Mouse (Mus musculus): ENCODE measurements around the gene Spdef.

The Spdef gene

GRCm38 (mm10) chr17:27728770-27729169 lies at the start of gene Spdef:
Gene Spdef (minus strand): TSS chr17:27728955.
- DNase-seq (ENCODE audit: low spot score in 2 of 2): no peak

GRCm38 (mm10) chr17:27777823-27778222 lies 49.1 kb upstream of the Spdef start:
- no peak for DNase-seq (ENCODE audit: low spot score in 2 of 2)

GRCm38 (mm10) chr17:27774198-27774597 lies 45.4 kb upstream of the Spdef start:
- DNase-seq (ENCODE audit: low spot score in 2 of 2): peak in 1 of 2 experiments; percentile 32

GRCm38 (mm10) chr17:27771616-27772015 lies 42.9 kb upstream of the Spdef start:
- DNase-seq (ENCODE audit: low spot score in 2 of 2): no peak

DNA sequence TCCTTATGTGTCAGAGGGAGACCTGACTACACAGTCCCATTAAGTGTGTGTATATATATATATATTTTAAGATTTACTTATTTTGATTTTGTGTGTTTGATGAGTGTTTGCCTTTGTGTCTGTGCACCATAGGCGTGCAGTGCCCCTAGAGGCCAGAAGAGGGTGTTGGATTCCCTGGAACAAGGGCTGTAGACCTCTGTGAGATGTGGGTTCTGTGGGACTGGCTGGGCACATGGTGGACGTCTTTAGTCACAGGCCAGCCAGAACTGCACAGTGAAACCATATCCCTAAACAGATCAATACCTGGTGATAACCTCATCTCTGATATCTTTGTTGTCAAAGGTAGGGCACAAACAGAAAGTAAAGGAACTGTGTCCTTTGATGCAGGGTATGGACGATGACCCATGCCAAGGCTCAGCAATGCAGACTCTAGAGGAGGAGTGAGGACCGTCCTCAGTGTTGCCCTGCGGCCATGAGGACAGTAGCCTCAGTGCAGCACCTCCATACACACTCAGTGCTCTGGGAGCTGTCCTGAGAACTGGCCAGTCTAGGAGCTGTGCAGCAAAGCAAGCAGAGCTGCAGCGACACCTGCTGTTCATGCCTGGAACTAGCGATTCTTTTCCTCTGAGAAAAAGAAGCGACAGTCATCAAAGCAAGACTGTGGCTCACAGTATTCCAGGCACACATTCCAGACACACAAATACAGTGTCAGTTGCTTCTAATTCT lies 40.2 kb upstream of the Spdef start:
- peak; percentile 83 for DNase-seq (ENCODE audit: low spot score in 2 of 2)

- no peak for DNase-seq (ENCODE audit: low spot score in 2 of 2)
Observed at GRCm38 (mm10) chr17:27767543-27767942, 38.8 kb upstream of the Spdef start.

- peak in 1 of 2 experiments; percentile 38 for DNase-seq (ENCODE audit: low spot score in 2 of 2)
Observed at GRCm38 (mm10) chr17:27767120-27767519, 38.4 kb upstream of the Spdef start.

- no peak for DNase-seq (ENCODE audit: low spot score in 2 of 2)
Observed at GRCm38 (mm10) chr17:27765066-27765465, 36.3 kb upstream of the Spdef start.

GRCm38 (mm10) chr17:27764453-27764852 lies 35.7 kb upstream of the Spdef start:
- DNase-seq (ENCODE audit: low spot score in 2 of 2): no peak

DNA sequence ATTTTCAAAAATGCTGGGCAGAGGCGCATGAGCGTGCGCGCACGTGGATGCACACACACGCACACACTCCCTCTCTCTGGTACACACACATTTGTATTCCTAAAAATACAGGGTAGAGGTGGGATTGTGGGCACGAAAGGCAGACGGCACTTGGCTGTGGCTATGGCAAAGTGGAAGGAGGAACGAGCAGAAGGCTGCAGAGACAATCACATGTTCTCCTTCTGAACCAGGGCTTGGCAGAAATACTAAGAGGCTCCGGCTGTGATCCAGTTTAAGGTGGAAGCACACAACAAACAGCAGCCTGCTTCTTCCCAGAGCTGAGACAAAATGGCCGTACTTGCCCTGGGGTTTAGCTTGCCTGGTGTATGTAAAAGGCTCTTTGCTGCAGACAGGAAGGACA lies 34.1 kb upstream of the Spdef start:
- DNase-seq (ENCODE audit: low spot score in 2 of 2): peak; percentile 53 to 56

GRCm38 (mm10) chr17:27761639-27762336 lies 33.0 kb upstream of the Spdef start:
- DNase-seq (ENCODE audit: low spot score in 2 of 2): peak; percentile 90 to 91

- no peak for DNase-seq (ENCODE audit: low spot score in 2 of 2)
Observed at GRCm38 (mm10) chr17:27760169-27760568, 31.4 kb upstream of the Spdef start.

DNA sequence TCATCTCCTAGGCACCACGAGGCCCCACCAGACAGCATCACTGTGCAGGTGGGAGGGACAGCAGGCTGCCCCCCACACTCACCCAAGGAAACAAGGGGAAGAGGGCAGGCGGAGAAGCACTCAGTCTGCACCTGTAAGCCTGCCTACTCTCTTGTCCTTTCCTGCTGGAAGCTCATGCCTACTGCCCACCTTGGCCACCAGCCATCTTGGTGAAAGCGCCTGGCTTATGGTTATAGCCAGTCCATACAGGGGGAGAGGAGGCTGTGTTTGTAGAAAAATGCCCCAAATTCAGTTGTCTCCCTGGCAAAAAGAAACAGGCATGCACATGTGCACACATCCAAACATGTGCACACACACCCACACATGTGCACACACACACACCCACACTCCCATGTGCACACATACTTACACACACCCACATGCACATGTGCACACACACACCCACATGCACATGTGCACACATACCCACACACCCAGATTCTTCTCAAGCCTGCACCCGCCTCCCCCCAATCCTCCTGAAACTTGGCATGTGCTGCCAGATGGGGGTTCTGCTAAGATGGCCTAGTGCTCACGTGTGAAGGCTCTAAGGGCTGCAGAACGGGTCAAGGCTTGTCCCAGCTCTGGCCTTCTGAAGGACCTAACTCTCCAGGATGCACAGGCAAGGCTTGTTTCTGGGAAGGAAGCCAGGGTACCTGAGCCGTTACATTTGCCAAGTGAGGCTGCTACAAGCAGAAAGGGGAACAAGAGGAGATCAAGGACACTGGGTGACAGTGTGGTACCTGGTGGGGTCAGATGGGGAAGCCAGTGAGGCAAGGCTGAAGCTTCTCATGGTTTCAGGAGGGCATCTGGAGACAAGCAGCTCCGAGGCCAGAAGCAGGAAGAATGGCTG lies 22.8 kb upstream of the Spdef start:
- peak in 1 of 2 experiments; percentile 42 for DNase-seq (ENCODE audit: low spot score in 2 of 2)

DNA sequence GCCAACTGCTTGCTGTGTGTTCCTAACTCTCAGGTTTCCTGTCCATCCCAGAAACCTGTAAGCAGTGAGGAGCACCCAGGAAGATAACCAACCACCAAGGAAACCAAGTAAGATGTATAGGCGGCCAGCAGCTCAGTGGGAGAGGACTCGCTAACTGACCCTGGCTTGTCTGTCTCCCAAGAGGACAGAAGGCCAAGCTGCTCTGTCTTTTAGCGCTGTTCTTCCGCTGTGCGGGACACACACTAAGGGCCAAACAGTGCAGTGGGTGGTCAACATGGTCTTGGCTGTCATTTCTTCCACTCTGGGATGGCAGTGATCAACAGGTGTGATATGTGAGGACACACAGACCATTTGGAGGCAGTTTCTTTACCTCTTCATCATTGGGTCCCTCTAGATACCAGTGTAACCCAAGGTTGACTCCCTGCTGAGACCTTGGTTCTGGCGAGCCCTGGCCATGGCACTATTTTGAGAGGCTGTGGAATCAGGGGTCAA lies 21.7 kb upstream of the Spdef start:
- DNase-seq (ENCODE audit: low spot score in 2 of 2): no peak

DNA sequence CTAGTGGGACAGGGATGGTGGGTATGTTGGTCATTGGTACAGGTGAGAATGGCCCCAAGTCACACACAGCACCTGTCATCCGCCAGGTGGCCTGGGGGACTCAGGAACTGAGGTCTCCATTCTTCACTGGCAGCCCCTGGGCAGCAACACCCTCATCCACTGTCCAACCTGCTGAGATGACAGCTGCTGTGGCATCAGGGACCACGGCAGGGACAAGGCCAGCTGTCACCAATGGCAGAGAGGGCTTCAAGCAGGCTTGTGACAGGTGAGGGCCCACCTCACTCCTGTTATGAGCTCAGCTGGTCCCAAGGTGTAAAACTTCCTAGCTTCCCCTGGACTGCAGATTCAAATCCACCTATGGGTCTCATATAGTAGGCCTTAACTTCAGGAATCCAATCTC lies 19.4 kb upstream of the Spdef start:
- no peak for DNase-seq (ENCODE audit: low spot score in 2 of 2)

GRCm38 (mm10) chr17:27746446-27746845 lies 17.7 kb upstream of the Spdef start:
- DNase-seq (ENCODE audit: low spot score in 2 of 2): no peak

- no peak for DNase-seq (ENCODE audit: low spot score in 2 of 2)
Observed at GRCm38 (mm10) chr17:27740961-27741360, 12.2 kb upstream of the Spdef start.

DNA sequence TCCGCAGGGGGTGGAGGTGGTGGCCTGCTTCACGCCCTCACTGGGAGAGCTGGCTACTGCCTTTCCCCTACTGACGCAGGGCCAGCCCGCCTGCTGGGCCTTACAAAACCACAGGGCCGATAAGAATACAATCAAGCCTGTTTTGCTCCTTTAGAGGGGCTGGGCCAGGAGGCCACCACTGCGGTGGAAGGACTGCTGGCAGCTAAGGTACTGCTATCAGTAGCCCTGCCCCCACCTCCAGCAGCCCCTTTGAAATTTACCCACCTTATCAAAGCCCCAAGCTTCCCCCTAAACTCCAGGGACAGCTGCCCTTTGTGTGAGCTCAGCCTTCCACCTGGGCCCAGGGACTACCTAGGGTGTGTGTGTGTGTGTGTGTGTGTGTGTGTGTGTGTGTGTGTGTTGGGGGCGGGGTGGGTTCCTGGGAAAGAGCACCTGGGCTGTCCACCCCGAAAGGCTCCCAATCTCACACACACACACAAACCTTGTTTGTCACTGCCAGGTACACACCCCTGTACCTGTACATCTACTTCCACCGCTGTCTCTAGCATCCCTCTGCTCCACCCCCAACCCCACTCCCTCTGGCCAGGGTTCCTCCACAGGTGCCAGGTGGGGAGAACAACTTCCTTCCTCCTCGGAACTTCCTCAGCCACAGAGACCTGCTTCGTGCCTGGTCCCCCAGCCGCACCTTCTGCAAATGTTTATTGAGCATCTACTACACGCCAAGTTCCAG lies 5.8 kb upstream of the Spdef start:
- DNase-seq (ENCODE audit: low spot score in 2 of 2): no peak

DNA sequence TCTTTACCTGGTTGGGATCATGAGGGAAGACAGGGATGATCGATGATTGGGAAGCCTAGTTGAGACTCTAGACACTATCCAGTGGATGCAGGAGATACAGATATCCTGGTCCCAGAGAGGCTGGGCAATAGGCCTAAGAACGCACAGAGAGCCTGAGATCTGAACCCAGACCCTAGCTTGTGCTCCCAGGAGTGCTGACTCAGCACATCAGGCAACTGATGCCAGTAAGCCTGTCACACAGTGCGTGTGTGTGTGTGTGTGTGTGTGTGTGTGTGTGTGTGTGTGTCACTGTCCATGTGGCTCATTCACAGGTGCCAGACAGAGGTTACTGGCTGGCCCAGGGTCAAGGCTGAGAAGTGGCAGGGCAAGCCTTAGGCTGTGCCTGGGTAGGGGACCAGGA lies 3.9 kb upstream of the Spdef start:
- DNase-seq (ENCODE audit: low spot score in 2 of 2): no peak

DNA sequence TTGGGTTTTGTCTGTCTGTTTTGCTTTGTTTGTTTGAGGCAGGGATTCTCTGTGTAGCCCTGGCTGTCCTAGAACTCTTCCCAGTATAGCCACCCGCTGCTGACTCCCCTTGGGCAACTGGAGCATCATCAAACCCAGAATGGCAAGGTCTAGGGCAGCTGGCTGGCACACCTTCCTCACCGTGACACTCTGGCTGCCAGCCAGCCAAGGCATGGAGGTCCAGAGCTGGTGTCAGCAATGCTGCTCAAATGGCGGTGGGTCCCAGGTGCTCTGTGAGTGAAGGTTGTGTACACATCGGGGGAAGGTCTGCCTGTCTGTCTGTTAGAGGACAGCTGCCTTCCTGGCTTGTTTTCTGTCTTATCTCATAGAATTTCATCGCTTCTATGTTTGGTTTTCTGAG lies 3.4 kb upstream of the Spdef start:
- no peak for DNase-seq (ENCODE audit: low spot score in 2 of 2)

- DNase-seq (ENCODE audit: low spot score in 2 of 2): no peak
Observed at GRCm38 (mm10) chr17:27726527-27726926, 2.2 kb downstream of the Spdef start.

All from right cerebral cortex, adult 2 months (tissue).